Mouse (Mus musculus): ENCODE data around the gene Rdh7.
"Not testable (repeated sequence)": the region's sequence is repeated elsewhere in the genome, so short reads cannot be mapped to it uniquely, and the experiment has no call there.

Gene Rdh7

DNA sequence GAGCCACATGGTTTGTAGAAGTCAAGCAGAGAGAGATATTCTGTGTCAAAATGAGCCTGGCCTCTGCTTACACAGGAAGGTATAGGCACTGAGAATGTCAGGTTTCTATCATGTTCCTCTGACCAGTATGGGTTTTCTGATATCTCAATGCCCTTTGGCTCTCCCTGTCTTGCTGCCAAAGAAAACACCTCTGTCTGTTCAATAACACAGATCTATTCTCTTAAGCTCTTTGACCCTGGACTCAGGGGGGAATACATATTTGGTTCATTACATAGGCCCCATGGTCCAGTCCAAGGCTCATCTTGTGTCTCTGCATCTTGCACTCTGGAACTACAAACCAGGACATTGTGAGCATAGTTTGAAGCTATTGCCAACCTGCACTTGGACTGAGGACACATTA is at the start of gene Rdh7:
TSS of gene Rdh7 (minus strand) at position 213 of the 400 bp plus-strand sequence.
- no peak for DNase-seq (ENCODE audit: extremely low spot score, low spot score)

DNA sequence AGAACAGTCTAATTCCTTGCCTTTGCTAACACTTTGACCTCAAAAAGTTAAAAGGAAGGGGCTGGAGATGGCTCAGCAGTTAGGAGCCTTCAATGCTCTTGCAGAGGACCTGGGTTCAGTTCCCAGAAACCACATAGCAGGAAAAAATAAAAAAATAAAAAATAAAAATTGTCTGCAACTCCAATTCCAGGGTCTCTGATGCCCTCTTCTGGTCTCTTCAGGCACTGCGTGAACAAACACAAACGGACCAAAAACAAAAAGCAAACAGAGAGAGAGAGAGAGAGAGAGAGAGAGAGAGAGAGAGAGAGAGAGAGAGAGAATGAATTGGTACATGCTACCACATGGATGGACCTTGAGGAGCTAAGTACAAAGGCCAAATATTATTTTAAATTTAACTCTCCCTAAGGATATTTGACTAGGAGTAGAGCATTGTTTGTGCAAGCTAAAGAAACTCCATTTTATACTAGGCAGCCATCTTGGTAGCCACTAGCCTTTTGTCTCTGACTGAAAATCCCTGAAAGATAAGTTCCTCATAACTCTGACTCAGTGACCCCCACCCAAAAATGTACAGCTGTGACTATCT is 48.9 kb upstream of the Rdh7 start:
- peak; percentile 61 for DNase-seq (ENCODE audit: extremely low spot score, low spot score)

DNA sequence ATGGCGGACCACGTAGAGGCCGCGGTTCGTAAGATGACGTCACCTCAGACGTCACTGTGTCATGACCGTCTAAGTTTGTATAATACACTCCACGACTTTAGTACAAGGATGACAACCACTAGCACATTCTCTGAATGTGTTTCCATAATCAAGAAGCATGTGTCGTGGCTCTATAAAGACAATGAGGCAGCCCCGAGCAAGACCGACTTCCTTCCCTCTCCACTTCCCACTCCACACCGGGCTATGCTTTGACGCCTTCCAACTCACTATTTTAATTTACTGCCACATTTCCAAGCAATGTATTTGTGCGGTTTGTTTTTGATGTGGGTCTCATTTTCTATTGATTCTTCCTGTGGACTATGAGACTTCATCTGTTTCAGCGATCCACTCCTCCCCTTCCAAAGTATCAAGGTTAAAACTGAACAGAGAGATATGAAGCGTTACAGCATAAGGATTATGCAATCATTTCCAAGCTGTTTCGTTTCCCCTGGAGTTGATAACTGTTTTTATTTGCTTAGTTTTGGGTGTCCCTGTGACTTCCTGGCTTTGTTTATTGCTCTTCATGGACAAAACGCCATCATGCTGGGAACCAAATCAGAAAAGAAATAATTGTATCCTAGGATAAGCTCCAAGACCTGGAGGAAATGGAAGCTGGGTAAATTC is 48.3 kb upstream of the Rdh7 start:
- no peak for DNase-seq (ENCODE audit: extremely low spot score, low spot score)

DNA sequence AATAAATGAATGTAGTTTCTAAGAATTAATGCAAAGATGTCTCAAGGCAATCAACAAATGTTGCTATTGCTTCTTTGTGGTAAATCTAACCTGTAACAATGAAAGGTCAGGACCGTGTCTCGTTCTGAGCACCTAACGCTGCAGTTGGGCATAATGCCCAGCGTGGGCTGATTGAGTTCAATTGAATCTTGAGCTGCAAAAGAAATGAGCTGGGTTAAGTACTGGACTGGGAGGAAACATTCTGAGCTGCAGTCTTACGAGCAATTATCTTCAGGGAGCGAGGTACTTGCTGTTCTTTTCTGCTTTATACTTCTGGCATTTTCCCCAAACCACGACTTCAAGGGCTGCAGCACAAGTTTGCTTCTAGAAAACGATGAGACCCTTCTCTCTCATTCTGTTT is 47.7 kb upstream of the Rdh7 start:
- DNase-seq (ENCODE audit: extremely low spot score, low spot score): no peak

DNA sequence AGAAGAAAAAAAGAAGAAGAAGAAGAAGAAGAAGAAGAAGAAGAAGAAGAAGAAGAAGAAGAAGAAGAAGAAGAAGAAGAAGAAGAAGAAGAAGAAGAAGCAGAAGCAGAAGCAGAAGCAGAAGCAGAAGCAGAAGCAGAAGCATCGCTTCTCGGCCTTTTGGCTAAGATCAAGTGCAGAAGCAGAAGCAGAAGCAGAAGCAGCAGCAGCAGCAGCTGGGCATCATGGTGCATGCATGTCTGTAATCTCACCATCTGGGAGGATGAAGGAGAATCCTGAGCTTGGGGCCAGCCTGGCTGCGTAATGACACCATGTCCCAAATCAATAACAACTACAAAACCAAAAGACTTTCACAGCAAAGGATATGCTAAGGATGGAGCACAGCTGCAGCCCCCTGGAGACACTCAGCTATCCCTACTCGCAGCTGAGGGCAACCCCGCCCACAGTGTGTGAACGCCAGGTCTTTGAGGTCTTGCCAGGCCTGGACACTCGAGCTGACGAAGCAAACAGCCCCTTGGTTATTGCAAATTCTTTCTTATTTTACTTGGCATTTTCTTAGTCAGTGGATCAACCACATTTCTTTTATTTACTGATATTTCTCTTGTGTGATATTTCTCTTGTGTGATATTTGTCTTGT is 43.8 kb upstream of the Rdh7 start:
- DNase-seq (ENCODE audit: extremely low spot score, low spot score): no peak

DNA sequence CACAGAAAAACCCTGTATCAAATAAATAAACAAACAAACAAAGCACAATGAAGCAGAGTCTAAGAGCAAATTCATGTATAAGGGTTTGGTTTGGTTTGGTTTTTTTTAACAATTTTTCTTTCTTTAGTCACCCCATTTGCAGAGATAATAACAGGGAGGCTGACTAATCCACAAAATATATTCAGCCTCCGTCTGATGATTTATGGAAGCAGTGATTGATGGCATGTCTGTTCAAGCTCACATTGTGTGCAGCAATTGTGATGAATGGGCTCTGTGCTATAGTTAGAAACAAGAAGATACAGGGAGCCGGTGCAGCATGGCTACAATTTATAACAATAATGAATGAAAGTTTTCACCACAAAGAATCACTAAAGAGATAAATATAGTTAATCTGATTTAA is 39.1 kb upstream of the Rdh7 start:
- no peak for DNase-seq (ENCODE audit: extremely low spot score, low spot score)

DNA sequence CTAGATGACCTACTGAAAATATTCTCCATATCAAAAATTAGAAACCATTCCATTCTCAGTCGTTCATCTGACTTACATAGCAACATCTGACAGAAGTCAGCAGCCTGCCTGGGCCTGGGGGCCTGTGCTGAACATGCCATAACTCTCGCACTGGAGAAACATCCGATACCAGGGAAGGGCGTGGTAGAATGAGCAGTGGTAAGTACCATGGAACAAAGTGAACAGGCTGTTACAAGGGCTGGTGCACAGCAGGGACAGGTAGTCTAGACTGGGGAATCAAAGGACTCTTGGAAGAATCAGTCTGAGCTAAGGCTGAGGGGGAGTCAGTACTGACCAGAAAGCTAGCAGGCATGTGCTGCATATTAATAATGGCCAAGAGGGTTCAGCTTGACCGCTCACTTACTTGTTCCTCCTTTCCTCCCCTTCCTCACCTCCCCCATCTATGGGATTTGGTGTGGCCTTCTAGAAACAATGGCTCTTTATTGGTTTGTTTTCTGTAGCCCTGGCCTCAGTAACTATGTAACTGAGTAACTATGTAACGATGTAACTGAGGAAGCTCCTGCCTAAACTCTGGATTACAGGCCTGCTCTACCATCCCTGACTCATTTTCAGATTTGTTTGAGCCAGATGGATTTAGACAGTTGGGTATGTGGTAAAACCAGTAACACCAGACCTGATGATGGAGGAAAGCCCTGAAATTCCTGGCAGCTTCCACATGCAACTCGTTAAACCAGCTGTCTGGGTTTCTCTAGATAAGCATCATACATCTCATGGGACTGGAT is 36.2 kb upstream of the Rdh7 start:
- DNase-seq (ENCODE audit: extremely low spot score, low spot score): no peak

DNA sequence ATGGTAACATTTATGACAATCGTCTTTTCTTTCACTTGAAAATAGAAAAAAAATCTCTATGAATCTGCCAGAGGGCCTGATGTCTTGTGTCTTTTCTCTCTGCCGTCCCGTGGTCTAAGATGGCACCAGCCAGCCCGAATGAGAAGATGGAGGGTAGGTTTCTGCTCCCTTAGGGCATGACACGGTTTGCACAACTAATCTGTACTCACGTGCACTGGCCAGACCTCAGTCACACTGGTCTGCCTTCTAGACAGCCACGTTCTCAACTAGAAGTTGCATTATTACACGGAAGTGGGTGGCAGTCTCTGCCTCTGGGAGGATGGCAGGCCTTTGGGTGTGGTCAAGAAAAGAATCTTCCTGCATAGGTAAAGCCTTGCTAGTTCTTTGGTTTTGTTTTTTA is 34.4 kb upstream of the Rdh7 start:
- DNase-seq (ENCODE audit: extremely low spot score, low spot score): no peak

DNA sequence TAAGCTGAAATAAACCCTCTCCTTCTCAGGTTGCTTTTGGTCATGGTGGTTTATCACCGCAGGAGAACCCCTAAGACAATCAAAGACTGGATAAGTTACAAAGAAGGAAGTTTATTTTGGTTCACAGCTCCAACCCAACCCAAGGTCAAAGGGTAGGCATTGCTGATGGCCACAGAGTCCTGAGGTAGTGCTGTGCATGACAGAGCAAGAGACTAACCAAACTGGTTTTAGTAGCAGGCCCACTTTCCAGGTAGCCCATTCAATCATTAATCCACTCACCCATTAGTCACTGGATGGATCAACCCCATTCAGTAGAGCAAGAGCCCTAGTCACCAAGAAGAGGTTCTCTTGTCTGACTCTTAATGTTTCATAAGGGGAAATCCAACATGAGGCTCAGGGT is 33.6 kb upstream of the Rdh7 start:
- no peak for DNase-seq (ENCODE audit: extremely low spot score, low spot score)

DNA sequence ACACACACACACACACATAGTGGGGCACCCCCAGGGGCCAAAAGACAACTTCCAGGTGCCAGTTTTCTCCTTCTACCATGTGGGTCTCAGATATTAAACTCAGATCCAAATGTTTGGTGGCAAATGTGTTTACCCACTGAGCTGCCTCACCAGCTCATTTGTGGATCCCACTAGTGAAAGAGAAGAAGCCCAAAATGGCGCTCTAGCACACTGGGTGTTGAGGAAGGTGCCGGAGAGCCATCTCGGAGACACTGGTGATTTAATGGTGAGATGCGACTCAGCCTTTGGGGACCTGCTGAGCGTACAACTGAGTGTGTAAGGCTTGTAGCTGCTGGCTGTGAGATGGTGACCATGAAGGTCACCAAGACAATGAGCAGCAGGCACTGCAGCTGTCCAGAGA is 29.0 kb upstream of the Rdh7 start:
- DNase-seq (ENCODE audit: extremely low spot score, low spot score): no peak

DNA sequence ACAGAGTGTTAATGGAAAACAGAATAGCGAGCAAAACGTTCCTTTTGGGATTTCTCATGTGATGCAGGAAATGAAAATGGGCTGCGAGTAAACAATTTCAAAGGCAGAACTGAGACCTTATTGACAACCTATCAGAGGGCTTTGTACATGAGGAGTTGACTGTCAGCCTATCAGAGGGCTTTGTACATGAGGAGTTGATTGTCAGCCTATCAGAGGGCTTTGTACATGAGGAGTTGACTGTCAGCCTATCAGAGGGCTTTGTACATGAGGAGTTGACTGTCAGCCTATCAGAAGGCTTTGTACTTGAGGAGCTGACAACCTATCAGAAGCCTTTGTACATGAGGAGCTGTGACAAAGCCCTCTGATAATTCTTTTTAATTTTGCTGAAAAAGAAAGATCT is 28.6 kb upstream of the Rdh7 start:
- not testable (repeated sequence) for DNase-seq (ENCODE audit: extremely low spot score, low spot score)

DNA sequence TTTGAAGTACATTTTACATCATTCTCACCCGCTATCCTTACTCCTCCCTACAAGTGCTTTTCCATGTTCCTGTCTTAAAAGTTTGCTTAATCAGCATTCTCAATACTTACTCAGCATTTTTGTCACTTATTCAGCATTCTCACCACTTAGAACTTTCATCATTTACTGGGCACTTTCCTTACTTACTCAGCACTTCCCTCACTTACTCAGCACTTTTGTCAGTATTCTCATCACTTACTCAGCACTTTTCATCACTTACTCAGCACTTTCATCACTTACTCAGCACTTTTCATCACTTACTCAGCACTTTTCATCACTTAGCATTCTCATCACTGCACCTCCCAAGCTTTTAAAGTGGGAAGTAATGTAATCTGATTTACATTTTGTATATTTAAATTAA is 27.0 kb upstream of the Rdh7 start:
- no peak for DNase-seq (ENCODE audit: extremely low spot score, low spot score)

DNA sequence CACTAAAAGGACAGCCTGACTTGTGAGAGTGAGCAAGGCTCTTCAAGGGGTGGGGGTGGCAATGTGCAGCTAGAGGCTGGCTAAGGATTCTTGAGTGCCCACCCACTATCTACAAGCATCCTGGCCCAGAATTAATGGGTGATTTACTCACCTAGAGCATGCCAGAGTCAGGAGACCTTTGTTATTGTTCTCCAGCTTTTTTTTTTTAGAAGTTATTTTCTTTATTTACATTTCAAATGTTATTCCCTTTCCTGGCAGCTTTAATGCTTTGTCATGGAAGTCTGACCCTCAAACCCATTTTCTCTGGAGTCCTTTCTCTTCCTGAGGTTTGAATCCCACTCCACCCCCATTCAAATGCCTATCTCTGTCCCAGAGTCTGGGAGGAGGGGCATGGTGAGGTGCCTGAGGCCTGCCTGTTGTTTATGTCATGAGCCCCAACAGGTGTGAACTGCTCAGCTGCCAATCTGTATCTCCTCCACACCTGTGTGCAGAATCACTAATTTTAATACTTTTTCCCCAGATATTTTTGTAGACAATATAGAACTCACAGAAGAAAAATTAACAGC is 18.9 kb upstream of the Rdh7 start:
- DNase-seq (ENCODE audit: extremely low spot score, low spot score): no peak

DNA sequence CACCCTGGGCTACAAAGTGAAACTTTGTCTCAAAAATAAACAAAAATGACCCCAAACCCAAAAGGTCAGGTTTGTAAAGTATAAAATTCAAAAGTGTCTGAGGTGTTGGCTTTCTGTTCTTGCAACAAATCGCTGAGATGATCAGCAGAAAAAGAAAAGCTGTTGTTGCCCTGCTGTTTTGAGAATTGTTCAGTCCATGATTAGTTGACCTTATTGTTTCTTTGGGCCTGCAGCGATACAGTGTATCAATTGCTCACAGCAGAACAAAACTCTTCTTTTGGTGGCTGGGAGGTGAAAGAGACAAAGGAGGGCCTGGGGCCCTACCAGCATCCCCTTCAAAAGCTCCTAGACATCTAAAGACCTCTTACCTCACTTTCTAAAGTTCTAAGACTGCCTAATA is 17.5 kb upstream of the Rdh7 start:
- DNase-seq (ENCODE audit: extremely low spot score, low spot score): no peak

DNA sequence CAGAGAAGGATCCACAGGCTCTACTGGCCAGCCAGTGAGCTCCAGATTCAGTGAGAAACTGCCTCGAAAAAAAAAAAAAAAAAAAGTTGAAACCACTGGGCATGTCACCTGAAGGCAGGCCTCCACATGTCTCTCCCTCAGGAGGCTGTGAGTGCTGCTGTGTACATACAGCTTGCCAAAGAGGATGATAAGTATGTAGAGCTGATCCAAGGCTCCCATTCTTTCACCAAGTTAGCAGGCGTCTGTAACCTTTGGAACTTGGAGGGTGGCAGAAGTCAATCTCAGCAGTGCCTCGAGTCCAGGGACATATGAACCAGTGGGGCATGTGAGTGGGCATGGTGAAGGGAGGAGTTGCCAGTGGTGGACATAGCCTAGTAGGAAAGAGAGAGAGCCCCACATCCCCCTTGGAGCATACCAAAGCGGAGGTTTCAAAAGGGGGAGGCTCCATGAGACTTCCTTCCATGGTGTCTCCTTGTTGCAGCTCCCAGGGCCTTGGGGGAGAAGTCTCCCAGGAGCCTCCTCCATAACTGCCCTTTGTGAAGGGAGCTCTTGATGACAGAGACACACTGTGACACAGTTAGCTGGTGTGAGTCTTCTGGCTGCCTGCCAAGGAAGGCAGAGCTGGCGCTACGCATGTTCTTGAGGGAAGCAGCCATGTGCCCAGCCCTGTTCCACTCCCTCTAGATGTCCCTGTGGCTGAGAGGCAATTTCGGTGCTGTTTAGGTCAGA is 16.3 kb upstream of the Rdh7 start:
- DNase-seq (ENCODE audit: extremely low spot score, low spot score): no peak

DNA sequence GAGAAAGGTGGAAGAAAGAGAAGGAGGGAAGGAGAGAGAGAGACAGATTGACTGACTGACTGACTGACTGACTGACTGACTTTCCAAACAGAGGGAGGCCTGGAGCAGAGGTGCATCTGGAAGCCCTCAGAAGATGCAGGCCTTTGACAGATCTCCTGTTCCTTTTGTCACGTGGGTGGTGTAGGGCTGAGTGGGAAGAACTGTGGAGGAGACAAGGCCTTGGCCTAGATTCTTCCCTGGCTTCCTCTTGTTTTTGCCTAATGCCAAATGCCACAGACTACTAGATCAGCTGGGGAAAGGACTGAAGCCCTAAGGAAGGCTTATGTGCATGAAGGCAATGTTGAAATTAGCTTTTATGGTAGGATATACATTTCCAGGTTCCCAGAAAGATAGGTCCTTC is 14.5 kb upstream of the Rdh7 start:
- DNase-seq (ENCODE audit: extremely low spot score, low spot score): no peak

DNA sequence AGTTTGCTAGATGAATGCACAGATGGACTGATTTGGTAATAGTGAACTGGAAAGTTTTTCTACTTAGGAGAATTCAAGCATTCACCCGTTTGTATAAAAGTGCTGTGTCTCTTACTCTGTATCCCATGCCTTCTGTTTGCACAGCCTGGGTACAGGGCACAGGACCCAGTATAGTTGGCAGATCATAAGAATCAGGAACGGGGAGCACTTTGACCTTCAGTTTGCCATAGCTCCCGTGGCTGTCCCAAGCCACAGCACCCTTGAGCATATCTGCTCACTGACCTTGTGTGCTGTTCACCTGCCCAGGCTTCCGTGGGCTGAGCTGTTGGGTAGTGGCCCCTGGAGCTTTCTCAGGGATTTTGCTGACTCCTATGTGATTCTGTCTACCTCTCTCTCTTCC is 13.1 kb upstream of the Rdh7 start:
- DNase-seq (ENCODE audit: extremely low spot score, low spot score): no peak

DNA sequence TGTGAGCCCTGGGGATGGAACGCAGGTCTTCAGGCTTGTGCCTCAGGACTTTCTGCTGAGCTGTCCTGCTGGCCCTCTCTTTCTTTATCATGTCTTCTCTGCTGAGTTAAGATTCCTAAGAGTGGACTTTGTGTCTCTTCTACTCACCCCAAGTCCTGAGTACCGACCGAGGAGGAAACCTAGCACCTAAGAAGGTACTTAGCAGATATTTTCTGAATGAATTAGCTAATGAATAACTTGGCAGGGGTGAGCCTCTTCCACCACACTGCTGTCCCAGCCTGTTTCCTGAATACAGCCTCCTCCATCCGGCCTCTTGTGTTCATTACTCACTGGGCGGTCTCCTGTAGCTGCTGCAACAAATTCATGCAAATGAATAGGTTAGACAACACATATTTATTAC is 11.2 kb upstream of the Rdh7 start:
- no peak for DNase-seq (ENCODE audit: extremely low spot score, low spot score)

DNA sequence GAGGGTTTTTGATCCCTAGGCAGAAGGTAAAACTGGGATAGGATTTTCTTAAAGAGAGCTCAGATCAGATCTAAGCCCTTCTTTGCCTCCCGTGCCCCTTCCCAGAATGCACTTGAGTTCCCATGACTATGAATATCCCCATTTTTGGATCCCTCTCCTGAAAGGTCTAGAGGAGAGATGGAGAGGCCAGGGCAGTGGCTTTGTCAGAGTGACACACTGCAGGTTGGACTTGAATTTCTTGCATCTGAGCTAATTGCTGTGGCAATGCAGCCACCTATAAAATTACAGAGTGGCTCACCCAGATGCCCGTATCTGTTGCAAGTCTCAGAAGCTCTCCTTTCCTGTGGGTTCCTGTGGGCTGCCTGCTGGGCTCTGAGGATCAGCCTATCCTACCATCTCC is 9.6 kb upstream of the Rdh7 start, which contains the start of gene Sdr9c7:
TSS of gene Sdr9c7 (plus strand) at position 301 of the 400 bp plus-strand sequence.
- DNase-seq (ENCODE audit: extremely low spot score, low spot score): no peak

DNA sequence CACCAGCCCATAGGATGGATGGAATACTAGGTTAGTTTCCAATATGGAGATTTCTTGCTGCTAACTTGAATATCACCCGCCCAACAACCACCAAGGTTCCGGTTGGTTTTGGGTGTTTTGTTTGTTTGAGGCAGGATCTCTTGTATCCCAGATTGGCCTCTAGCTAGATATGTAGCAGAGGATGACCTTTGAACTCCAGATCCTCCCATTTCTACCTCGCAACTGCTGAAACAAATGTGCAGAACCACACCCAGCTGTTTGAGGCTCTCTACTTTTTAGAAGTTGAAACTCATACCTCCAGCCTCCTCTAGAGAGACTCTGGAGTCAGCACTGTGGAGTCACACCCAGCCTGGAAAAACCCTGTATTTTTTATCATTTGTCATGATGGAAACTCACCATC is 8.9 kb upstream of the Rdh7 start:
- DNase-seq (ENCODE audit: extremely low spot score, low spot score): no peak

DNA sequence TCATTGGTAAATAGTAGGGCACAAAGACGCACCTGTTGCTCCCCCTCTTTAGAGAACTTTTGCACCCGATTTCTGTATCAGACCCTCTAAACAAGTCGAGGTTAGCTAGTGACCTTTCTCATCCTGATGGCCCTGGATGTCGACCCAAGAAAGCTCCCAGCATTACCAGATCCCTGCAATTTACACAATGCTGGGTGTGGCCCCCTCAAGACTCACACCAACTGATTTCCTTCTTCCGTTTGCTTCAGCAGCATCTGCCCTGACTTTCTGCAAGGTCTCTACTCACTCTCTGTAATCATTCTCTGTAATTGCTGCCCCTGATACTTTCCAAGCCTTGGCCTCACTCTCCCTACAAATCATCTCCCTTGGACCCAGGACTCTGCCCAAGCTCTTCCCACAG is 8.1 kb upstream of the Rdh7 start:
- DNase-seq (ENCODE audit: extremely low spot score, low spot score): no peak

All from neural tube, embryonic 10.5 days (tissue).